Mouse (Mus musculus) heart, adult 2 months (tissue): Measurements from ENCODE around the gene Vps54. TPM values are rescaled to one million over a fixed set of nuclear protein-coding genes. Genes with fewer than 3 reads are reported as not detected.

Experiments used
- DNase-seq, 2 experiments: peaks; one replicate each; pipeline ENCODE4 v3.0.0; 2021
- H3K27ac ChIP-seq: fragments of 200-600 bp; 2 replicates; pipeline ENCODE4 v1.8.1; 2022
- H3K27me3 ChIP-seq: fragments of 200-500 bp; 2 replicates; pipeline ENCODE4 v1.6.1; 2012; ENCODE audit warnings: mild to moderate bottlenecking, low read length, inconsistent platforms, mixed read lengths; ENCODE audit not compliant: control insufficient read depth, insufficient read depth
- H3K36me3 ChIP-seq: fragments of 200-500 bp; 2 replicates; pipeline ENCODE4 v1.6.1; 2012; ENCODE audit warnings: low read length, inconsistent platforms; ENCODE audit not compliant: control insufficient read depth, insufficient read depth
- H3K4me1 ChIP-seq: fragments of 200-500 bp; 2 replicates; pipeline ENCODE4 v1.6.1; 2011; ENCODE audit warnings: low read length; ENCODE audit not compliant: control insufficient read depth, insufficient read depth
- H3K4me3 ChIP-seq: fragments of 200-600 bp; 2 replicates; pipeline ENCODE4 v1.8.1; 2022
- H3K79me2 ChIP-seq: fragments of 200-500 bp; replicated peaks from 2 replicates; pipeline ENCODE4 v1.6.1; 2012; ENCODE audit warnings: mild to moderate bottlenecking, inconsistent platforms, low read length, moderate library complexity, mixed read lengths; ENCODE audit not compliant: control insufficient read depth, insufficient read depth
- H3K9ac ChIP-seq: fragments of 200-500 bp; 2 replicates; pipeline ENCODE4 v1.6.1; 2012; ENCODE audit warnings: low read depth, mild to moderate bottlenecking, control low read depth, inconsistent platforms, low read length, mixed read lengths
- CTCF ChIP-seq: fragments of 200-600 bp; IDR thresholded peaks from 2 replicates; pipeline ENCODE4 v1.8.1; 2022; ENCODE audit warnings: antibody characterized with exemption, mild to moderate bottlenecking, moderate library complexity
- EP300 ChIP-seq: fragments of 200-500 bp; IDR thresholded peaks from 2 replicates; pipeline ENCODE4 v1.6.1; 2011; ENCODE audit warnings: low read depth, low read length, control low read depth; ENCODE audit not compliant: insufficient read depth
- POLR2A ChIP-seq: fragments of 200-500 bp; IDR thresholded peaks from 2 replicates; pipeline ENCODE4 v1.6.1; 2011; ENCODE audit warnings: mild to moderate bottlenecking, low read depth, low read length, control low read depth; ENCODE audit not compliant: insufficient read depth
- WGBS: fragments of 180-500 bp; shearing (Covaris S2); methylation state at CpG from one replicate; pipeline ENCODE4 v1.1.7; 2018; 5-methylcytosine and 5-hydroxymethylcytosine counted together
- intact Hi-C: fragments of 180-260 bp; cut with DNase I; formaldehyde crosslinking; loops from one replicate; pipeline ENCODE4 v1.15.1; 2025
- polyA plus RNA-seq: library from polyadenylated mRNA; depleted of rRNA; stranded (reverse); fragments of >200 nt; gene quantifications from 2 replicates; pipeline ENCODE4 v1.2.3, GENCODE M21; 2012
- total RNA-seq, 2 experiments: library from RNA; stranded (reverse); gene quantifications; 2 replicates each; pipeline ENCODE4 v1.2.3; 2021

The Vps54 gene
- total and polyA plus RNA-seq, 3 experiments, result 7.9 to 18.8 (median 17.8) TPM

GRCm38 (mm10) chr11:21219281-21219680 lies 19.8 kb upstream of the Vps54 start:
- Histone ChIP-seq H3K36me3 (peaks cover 4% of the 10 kb centered on the region; the same call in 1 of the 2 replicates), H3K4me3 (no peak overlapping the region), H3K27ac (no peak overlapping the region), H3K9ac (no peak overlapping the region), H3K27me3 (no peaks in the 10 kb centered on the region), H3K79me2 (no peaks in the 10 kb centered on the region), H3K4me1 (peaks cover 3% of the 10 kb centered on the region)
- DNase-seq, result no peak
- TF ChIP-seq EP300, result no peak
- intact Hi-C loops, result no loop called here
- WGBS, result 80% methylated on average over 2 of the region's 2 CpGs

- Histone ChIP-seq H3K9ac (no peak overlapping the region), H3K4me1 (peaks cover 5% of the 10 kb centered on the region), H3K4me3 (no peak overlapping the region), H3K27ac (no peak overlapping the region), H3K27me3 (no peaks in the 10 kb centered on the region), H3K36me3 (peaks cover 5% of the 10 kb centered on the region; the same call in 1 of the 2 replicates), H3K79me2 (no peaks in the 10 kb centered on the region)
- intact Hi-C loops, result no loop called here
- DNase-seq, result no peak
- no peak for TF ChIP-seq CTCF
- no peak for TF ChIP-seq EP300
- no peak for TF ChIP-seq POLR2A
- WGBS, result 86% methylated on average over 8 of the region's 8 CpGs
These were observed 19.1 kb upstream of the Vps54 start for GRCm38 (mm10) chr11:21219851-21220587.

- no peaks in the 10 kb centered on the region for H3K27me3 ChIP-seq
- no peak overlapping the region for H3K27ac ChIP-seq
- WGBS, result 49% methylated on average over 2 of the region's 2 CpGs
- H3K9ac ChIP-seq, result no peak overlapping the region
- peaks cover 7% of the 10 kb centered on the region for H3K4me1 ChIP-seq
- H3K36me3 ChIP-seq, result peaks cover 8% of the 10 kb centered on the region; the same call in 1 of the 2 replicates
- no peak for DNase-seq
- intact Hi-C loops, result no loop called here
- TF ChIP-seq CTCF (no peak), EP300 (no peak), POLR2A (no peak)
- no peak overlapping the region for H3K4me3 ChIP-seq
- H3K79me2 ChIP-seq, result no peaks in the 10 kb centered on the region
These were observed 18.3 kb upstream of the Vps54 start for GRCm38 (mm10) chr11:21220754-21221153.

- H3K79me2 ChIP-seq, result no peaks in the 10 kb centered on the region
- no peak overlapping the region for H3K4me3 ChIP-seq
- 95% methylated on average over 2 of the region's 2 CpGs for WGBS
- intact Hi-C loops, result no loop called here
- no peak overlapping the region for H3K9ac ChIP-seq
- no peak for DNase-seq
- TF ChIP-seq CTCF (no peak), EP300 (no peak), POLR2A (no peak)
- H3K4me1 ChIP-seq, result peaks cover 10% of the 10 kb centered on the region
- H3K36me3 ChIP-seq, result peaks cover 8% of the 10 kb centered on the region; the same call in 1 of the 2 replicates
- no peak overlapping the region for H3K27ac ChIP-seq
- H3K27me3 ChIP-seq, result no peaks in the 10 kb centered on the region
These were observed 17.7 kb upstream of the Vps54 start for GRCm38 (mm10) chr11:21221396-21221795.

- H3K27me3 ChIP-seq, result no peaks in the 10 kb centered on the region
- H3K4me3 ChIP-seq, result no peak overlapping the region
- intact Hi-C loops, result no loop called here
- H3K4me1 ChIP-seq, result peaks cover 10% of the 10 kb centered on the region
- no peaks in the 10 kb centered on the region for H3K79me2 ChIP-seq
- H3K36me3 ChIP-seq, result peaks cover 8% of the 10 kb centered on the region; the same call in 1 of the 2 replicates
- no peak for DNase-seq
- H3K27ac ChIP-seq, result no peak overlapping the region
- 61% methylated on average over 4 of the region's 4 CpGs for WGBS
- H3K9ac ChIP-seq, result no peak overlapping the region
- TF ChIP-seq EP300, result no peak
- TF ChIP-seq POLR2A, result no peak
- TF ChIP-seq CTCF, result no peak
These were observed 16.4 kb upstream of the Vps54 start for GRCm38 (mm10) chr11:21222606-21223207.

- TF ChIP-seq POLR2A (no peak), EP300 (no peak), CTCF (no peak)
- Histone ChIP-seq H3K27me3 (no peaks in the 10 kb centered on the region), H3K4me3 (no peak overlapping the region), H3K9ac (no peak overlapping the region), H3K79me2 (no peaks in the 10 kb centered on the region), H3K36me3 (peaks cover 8% of the 10 kb centered on the region; the same call in 1 of the 2 replicates), H3K4me1 (peaks cover 10% of the 10 kb centered on the region), H3K27ac (peak overlapping the region; percentile 2; the same call in 1 of the 2 replicates)
- DNase-seq, result no peak
- 96% methylated on average over 3 of the region's 3 CpGs for WGBS
- intact Hi-C loops, result no loop called here
These were observed 15.5 kb upstream of the Vps54 start for GRCm38 (mm10) chr11:21223539-21223938.
